Mouse (Mus musculus): ENCODE results near the gene Lsm4.

Lsm4 gene

DNA sequence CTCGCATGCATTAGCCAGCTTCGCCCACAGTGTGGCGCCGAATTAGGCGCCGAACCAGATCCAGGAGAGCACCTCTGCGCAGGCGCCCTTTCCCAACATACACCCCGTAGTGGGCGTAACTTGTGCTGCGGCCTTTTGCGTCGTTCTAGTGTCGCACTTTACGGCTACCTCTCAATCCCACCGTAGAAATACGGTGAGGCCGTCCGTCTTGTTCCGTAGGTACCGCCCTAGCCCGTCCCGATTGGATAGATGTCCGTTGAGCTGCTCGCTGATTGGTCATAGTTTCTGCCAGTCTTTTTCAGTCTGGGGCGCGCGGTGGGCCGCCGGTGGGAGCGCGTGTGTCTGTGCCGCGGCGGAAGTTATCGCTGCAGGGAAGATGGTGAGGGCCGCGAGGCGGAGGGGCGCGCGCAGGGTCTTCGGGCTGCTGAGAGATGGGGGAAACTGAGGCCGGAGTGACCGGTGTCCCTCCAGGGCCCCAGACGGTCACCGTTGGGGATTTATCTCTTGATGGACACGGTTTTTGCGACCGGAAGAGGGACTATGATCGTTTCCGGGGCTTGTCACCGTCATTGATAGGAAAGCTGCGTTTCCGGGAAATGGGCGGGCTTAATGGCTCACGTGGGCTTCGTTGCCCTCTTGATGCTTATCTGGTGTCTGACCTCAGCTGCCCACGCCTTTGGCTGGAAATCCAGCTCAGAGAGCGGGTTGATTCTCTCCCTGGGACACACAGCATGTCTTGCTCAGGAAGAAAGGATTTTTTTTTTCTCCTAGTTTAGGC lies at the start of gene Lsm4:
Gene Lsm4 (plus strand): TSS at position 170 of the 778 bp plus-strand sequence.
- DNase-seq (ENCODE audit: low spot score) = peak; percentile 97

DNA sequence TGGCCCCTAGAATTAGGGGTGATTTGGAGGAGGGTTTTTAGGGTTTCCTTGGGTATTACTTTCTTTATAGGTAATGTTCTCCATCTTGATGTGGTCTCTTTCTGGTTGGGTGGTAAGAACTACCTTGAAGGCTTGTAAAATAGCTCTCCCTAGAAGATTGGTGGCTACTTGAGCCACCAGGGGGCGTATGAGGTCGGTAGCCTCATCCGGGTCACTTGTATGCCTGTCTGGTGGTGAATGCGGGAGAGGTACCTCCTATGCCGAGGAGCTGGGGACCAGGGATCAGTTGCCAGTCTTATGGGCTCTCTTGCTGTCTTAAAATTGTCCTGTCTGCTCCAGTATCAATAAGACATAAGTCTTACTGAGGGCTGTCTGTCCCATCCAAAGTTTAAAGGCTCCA lies 47.9 kb upstream of the Lsm4 start:
- DNase-seq (ENCODE audit: low spot score) = peak; percentile 75

DNA sequence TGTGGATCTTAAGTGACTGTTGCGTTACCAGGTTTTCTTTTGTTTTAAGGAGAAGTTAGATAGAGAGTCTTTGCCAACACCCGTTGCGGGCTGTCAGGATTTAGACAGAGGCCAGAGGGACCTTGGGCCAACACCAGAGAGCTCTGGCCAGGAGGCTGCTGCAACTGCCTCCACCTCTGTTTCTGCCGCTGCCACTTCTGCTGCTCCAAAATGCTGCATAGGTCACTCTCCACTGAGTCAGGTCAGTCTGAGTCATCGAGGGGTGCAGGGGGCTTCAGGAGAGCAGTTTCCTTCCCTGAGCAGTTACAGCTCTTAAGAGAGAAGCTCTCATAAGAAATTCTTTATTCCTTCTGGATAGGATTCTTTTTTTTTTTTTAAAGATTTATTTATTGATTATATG lies 46.0 kb upstream of the Lsm4 start:
- DNase-seq (ENCODE audit: low spot score) = no peak

DNA sequence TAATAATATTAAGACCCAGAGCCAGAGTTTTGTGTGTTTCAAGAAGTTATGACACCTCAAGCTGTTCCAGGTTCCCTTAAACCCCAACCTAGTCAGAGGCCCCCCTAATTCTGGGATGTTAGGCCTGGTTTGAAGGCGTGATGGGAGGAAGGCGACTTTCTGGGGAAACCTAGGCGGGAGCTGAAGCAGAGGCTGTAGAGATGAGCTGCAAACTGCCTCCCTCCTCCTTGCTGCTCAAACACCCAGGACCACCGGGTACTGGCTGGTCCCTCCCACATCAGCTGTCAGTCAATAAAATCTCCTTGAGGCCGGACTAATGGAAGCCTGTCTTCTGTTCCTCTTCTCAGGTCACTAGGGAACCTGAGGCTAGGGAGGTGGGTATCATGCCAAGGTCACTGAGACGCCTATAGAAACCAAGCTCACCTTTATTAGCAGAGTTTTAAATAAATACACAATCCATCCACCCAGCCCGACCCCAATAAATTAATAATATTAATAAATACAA lies 44.0 kb upstream of the Lsm4 start:
- DNase-seq (ENCODE audit: low spot score) = no peak

DNA sequence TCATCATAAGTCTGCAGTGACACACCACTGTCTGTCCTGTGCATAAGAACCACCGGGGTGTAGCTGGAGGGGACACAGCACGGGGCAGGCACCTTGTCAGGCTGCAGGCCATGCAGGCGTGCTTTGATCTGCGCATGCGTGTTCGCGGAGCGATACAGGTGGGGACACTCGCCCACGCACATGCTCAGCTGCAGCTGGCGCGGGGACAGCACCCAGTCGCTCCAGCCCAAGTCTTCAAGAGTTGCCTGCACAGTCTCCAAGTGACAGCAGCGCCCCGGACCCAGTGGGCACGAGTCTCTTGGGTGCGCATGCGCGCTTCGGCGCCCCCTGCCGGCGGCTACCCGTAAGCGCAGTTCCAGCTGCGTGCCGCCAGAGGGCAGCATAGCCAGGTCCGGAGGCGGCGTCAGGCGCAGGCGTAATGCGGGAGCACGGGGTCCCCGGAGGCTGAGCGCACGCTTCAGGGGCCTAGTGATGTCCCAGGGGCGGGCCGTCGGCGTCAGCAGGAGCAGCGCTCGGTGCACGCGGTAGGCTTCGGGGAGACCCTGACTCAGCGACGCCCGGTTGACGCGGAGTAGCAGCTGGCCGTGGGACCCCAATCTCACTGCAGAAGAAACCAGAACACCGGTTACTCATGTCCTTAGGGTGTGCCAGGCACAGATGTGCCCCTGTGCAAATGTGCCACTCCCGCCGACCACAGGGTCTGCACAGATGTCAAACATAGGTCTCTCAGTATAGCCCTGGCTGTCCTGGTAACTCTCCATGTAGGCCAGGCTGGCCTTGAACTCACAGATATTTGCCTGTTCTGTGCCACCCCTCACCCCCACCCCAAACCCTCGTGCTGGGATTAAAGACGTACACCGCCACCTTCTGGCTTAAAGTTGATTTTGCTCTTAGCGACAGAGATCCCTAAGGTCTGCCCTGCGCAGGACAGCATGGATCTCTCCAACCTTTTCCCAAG lies 43.2 kb upstream of the Lsm4 start:
- peak; percentile 89 for DNase-seq (ENCODE audit: low spot score)

DNA sequence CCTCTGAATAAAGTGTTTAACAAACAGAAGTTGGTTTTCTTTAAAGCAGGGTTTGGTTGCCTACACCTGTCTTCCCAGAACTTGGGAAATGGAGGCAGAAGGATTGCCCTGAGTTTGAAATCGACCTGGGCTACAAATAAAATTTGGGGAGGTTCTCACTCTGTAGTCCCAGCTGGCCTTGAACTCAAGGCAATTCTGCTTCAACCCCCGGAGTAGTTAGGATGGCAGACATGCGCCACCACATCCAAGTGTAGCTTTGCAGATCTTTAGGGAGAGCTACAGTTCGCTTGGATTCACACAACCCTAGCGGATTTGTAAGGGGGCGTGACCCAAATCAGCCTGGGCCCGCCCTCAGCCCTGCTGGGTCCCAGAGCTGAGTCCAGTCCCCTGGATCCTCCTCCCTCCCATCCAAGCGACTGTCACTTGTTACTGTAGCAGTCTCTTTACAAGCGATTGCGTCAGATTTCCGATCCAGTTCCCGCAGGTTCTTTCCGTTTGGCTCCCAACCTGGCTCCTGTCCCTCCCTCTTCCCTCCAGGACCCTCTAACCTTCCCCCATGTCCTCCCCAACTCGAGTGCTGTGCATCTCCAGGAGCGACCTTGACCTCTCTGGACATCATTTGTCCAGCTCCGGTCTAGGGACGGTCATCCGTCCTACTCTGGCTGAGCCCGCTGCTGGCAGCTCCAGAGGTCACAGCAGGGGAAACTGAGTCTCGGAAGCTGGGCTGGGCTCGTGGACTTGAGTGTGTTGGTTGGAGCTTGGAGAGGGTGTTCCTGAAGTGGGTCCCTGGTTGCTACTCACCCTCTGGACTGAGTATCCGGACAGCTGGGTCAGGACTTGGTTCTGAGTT lies 42.3 kb upstream of the Lsm4 start:
- DNase-seq (ENCODE audit: low spot score) = peak; percentile 84

DNA sequence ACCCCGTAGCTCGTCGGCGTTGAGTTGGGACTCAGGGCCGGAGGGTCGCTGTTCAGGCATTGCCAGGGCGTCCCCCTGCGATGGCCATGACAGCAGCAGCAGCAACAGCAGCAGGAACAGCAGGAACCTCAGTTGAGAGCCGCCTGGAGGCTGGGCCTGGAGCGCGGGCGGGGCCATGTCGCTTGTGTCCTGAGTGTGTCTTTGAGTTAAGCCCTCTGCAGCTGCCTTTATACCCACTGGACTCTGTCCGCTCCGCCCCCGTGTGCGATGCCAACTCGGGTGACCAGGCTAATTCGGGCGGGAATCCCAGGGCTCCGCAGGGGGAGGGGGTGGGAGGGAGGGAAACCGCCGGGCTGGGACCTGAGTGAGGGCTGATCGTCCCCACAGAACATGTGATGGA lies 41.6 kb upstream of the Lsm4 start:
- DNase-seq (ENCODE audit: low spot score) = peak; percentile 62

DNA sequence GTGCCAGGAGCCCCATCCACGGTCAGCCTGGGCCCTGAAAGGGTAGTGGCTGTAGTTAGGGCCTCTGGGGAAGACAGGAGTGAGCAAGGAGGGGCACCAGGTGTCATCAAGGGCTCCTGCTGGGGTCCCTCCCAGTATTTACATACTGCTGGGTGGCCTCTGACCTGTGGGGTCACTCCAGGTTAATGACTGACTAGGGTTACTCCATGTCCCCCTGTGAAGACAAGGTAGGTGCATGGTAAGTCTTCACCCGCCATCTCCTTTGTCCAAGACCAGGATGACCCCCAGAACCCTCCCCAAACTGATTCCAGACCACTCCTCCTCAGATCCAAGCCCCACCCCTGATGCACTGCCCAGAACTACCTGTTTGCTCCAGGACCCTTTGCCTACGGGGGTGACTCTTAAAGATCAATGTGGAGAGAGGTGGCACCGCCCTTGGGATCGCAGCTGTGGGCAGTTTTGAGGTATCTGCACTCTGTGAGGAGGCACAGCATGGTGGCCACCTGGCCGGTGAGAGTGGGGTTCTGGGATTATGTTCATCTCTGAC lies 40.6 kb upstream of the Lsm4 start, which contains the start of gene Gdf15:
Gene Gdf15 (minus strand): TSS at position 111 of the 547 bp plus-strand sequence.
- no peak for DNase-seq (ENCODE audit: low spot score)

DNA sequence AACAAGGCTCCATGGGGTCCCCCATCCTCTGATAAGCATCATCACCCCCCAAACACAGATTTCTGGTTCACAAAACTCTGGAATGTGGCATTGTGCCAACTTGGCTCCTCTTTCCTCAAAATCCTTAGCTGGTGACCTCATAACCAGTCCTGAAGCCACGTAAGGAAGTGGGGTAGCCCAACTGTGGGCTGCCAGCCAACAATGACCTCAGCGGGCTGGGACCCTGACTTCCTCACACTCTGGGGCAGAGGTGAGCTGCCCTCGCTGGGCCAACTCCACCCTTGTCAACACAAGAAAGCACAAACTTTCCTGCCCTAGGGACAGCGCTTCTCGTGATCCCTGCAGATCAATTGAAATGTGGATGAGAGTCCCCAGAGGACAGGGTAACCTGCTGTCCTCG lies 39.0 kb upstream of the Lsm4 start:
- DNase-seq (ENCODE audit: low spot score) = peak; percentile 71

DNA sequence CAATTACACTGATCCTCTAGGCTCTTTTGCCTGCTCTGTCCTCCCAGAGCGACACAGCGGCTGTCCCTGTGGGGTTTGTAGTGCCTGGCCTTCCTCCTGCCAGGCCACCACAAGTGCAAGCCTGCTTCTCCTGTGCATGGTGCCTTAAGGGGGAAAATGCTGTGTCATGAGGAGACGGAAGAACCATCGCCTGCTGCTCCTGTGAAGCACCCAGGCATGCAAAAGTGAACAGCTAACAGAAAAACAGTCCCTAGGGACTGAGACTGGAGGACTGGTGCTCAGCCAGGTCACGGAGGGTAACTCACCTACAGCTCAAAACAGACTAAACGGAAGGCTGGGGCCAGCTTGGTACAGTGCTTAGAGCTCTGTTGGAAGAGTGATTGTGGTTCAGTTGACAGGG lies 37.5 kb upstream of the Lsm4 start:
- DNase-seq (ENCODE audit: low spot score) = no peak

DNA sequence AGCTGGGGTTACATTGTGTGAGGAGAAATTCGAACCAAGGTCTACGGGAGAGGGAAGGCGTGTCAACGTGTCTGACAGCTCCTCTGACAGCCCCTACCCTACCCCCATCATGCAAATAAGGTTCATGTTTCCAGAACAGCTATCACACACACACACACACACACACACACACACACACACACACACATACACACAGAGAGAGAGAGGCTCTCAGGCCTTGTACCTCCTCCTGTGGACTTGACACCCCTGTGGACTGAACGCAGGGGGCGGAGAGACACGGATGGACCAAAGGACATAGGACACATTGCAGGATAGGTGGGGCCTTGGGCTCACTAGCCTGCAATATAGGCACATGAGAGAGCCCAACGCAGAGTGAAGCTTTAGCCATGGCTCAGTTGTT lies 36.2 kb upstream of the Lsm4 start:
- DNase-seq (ENCODE audit: low spot score) = no peak

DNA sequence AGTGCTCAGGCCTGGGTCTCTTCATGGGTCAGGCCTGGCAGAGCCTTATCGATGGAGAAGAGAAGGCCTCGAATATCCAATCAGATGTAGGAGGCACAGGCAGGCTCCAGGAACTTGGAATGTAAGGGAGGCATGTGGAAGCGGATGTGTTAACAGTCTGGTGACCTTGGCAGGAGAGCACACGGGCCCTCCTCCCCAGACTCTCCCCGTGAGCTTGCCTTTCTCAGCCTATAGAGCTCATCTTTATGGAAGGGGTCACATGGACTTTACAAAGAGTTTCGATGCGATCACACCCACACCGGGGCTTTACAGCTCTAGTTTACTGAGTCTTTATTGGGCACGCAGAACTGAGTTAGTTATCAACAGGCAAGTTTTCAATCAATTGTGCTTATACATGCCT lies 34.3 kb upstream of the Lsm4 start:
- DNase-seq (ENCODE audit: low spot score) = no peak

DNA sequence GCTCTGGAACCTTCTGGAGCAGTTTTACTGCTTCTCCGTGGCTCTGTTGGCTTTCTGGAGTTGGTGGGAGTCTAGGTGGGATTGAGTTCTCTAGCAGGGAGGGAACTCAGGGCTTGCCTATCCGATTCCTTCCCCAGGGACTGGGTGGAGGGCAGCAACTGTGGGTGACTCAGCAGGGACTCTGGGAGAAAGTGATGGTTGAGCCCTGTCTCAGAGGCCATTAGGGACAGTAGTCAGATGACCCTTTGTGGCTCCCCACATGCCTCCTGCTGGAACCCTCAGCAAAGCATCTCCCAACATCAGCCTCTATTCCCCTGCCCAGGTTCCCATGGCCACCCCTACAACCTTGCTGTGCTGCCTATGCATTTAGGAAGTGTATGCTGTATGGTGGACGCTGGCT lies 30.0 kb upstream of the Lsm4 start:
- DNase-seq (ENCODE audit: low spot score) = no peak

DNA sequence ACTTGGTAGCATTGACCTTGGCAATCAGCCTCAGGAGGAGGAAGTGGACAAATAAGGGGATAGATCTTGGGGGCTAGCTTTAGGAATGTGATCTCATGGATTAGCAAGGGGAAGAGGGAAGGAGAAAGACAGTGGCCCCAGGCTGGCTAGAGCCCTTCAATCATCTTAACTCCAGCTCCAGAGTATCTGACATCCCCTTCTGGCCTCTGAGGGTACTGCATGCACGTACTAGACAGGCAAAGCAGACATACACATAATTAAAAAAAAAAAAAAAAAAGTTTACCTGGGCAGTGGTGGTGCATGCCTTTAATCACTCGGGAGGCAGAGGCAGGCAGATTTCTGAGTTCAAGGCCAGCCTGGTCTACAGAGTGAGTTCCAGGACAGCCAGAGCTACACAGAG lies 29.0 kb upstream of the Lsm4 start:
- no peak for DNase-seq (ENCODE audit: low spot score)

DNA sequence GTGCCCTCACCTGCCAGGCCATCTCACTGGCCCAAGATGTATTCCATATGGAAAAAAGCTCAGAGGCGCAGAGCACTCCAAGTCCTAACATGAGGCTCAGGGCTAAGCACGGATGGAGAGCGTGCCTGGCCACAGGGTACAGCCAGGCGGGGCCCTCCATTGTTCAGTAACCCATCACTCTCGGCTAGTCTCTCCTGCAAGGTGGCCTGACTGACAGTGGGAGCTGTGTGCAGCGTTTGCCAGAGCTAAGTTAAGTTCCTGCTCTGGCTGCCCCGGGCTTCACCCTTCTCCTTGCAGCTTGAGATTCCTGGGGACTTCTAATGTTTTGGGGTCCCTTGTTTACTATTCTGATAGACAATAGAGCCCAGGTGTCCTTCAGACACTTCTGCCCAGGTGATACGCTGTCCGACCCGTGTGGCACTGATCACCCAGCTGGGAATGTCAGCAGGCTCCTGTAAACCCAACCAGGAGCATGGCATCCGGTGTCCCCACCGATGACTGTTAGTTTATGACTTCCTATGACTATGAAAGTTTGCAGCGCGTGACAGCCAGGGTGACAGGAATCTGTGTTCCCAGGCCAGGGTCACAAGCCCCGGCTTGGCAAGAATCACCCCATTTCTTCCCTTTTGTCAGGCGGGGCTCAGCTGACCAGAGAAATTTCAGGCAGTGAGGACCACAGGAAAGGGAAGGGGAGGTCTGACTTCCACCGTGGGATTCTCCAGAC lies 27.4 kb upstream of the Lsm4 start:
- no peak for DNase-seq (ENCODE audit: low spot score)

DNA sequence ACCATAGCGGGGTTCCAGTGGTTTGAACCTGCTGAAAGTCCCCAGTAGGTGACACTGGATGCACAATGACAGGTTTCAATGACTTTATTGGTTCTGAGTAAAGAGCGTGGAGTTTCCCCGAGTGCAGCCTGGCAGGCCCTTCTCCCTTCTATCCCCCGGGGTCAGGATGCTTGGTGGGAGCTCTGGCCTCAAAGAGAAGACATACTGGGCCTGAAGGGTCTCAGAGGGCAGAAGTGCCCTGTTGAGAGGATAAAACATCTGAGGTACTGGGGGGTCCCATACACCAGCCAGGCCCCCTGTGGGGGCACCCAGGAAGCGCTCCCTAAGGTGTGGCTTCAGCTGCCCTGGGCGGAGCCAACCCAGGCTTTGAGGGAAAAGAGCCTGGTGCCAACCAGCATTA lies 26.7 kb upstream of the Lsm4 start:
- no peak for DNase-seq (ENCODE audit: low spot score)

DNA sequence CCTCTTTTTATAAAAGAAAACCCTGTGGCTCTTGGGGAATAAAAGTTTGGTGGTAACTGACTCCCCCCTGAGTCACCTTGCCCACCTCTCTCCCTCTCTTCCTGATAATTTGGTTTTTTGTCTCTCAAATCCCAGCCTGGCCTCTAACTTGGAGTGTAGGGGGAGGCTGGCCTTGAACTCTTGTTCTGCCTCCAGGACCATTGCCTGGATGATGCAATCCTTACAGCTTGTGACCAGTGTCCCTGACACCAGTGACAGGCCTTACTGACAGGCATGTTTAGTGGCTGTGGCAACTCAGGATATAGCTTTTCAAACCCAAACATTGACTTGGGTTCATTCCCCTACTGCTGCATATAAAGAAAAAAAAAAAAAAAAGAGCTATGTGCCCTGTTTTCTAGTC lies 26.3 kb upstream of the Lsm4 start:
- DNase-seq (ENCODE audit: low spot score) = no peak

DNA sequence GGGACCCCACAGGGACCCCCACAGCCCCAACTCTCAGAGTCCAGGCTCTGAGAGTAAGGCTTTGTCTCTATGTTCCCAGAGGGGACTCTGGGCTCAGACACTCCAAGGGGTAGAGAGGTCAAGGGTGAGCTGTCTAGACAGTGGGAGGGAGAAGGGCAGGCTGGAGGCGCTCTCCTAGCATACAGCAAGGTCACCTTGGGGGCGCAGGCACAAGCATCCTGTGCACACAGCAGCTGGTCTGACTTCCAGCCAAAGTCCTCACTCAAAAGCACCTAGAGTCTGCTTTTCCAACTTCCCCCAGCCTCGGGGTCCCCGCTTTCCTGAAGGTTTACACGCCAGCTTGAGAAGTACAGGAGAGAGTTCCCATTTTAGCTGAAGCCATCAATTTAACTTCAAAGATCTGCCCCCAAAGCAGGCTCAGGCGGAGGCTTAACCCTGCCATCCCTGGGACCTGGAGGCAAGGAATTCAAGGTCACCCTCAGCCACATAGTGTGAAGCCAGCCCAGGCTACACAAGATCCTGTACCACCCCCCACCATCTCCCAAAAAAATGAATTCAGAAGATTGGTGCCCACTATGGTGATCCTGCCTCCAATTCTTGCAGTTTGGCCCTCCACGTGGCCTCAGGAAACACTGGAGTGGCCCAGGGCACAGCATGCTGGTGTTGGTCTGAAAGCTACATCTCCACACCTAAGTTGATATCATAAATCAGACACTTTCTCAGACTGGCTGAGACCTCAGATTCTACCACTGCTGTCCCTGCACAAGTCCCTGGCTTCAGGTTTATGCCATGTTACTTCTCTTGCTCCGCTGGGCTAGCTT lies 25.5 kb upstream of the Lsm4 start:
- DNase-seq (ENCODE audit: low spot score) = no peak

DNA sequence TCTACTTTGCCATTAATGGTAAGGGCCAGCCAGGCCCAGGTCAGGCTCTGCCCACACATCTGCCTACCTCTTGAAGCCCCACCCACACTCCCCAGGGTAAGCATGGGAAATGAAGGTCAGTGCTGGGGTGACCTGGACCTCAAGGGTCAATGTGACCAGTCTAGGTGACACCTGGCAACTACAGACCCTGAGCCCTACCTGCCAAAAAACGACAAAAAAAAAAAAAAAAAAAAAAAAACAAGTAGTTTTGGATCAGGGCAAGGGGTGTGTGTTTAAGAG lies 24.9 kb upstream of the Lsm4 start:
- DNase-seq (ENCODE audit: low spot score) = no peak

DNA sequence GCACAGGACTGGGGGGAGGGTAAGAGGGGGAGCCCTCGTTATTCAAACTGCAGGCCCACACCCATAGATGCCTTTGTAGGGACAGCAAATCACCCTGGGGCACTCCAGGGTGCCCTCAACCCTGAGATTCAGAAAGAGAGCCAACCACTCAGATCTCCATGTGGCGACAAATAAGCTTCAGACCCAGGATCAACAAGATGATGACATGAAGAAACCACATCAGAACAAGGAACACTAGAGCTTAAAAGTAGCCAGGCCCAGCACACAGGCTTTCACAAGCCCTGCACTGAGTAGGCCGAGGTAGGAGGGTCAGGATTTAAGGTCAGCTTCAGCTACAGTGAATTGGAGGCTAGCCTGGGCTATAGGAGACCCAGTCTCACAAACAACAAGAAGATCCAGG lies 24.1 kb upstream of the Lsm4 start:
- no peak for DNase-seq (ENCODE audit: low spot score)

Measured in testis, postnatal 10 days (tissue).